Comparison of ENCODE assay signal across 7 mouse cellular contexts in genomic region chr12:76307964-76308363, GRCm38 (mm10). TPM values are rescaled to one million over a fixed set of nuclear protein-coding genes. Genes with fewer than 3 reads are reported as not detected.
DNase-seq lines count a peak whose midpoint lies in the region; ATAC-seq and TF ChIP-seq lines count a peak whose summit lies in the region.

No protein-coding gene starts in this region.

- no peak overlapping the region for H3K27ac ChIP-seq in midbrain, embryonic 11.5 days (ENCODE audit: low read depth, low read length)
- no peak overlapping the region for H3K27ac ChIP-seq in midbrain, embryonic 10.5 days (replicated peaks)
- 0 out of 2 replicates have a peak overlapping the region, but pooled peaks have one; percentile 9 for H3K27ac ChIP-seq in cortical plate, adult 2 months (ENCODE audit: insufficient read depth, low read length)
- peak overlapping the region; percentile 46 to 58 for H3K27ac ChIP-seq in heart, embryonic 14.5 days (replicated peaks in 1 of 2; ENCODE audit: control insufficient read depth in 1 of 2, insufficient read depth in 1 of 2, low read depth in 2 of 2, low read length in 2 of 2)
- H3K27ac ChIP-seq in lung, postnatal 0 days (ENCODE audit: low read length) = peak overlapping the region; percentile 77; the same call in 1 of the 2 replicates

- no peak overlapping the region for H3K4me2 ChIP-seq in midbrain, embryonic 11.5 days
- H3K4me2 ChIP-seq in heart, embryonic 14.5 days (ENCODE audit: low read length) = no peak overlapping the region
- H3K4me2 ChIP-seq in lung, postnatal 0 days (replicated peaks; ENCODE audit: low read depth, low read length) = no peak overlapping the region

- H3K4me1 ChIP-seq in midbrain, embryonic 11.5 days (ENCODE audit: control insufficient read depth, insufficient read depth, low read length) = no peaks in the 10 kb centered on the region
- no peaks in the 10 kb centered on the region for H3K4me1 ChIP-seq in midbrain, embryonic 10.5 days
- H3K4me1 ChIP-seq in cortical plate, adult 2 months (ENCODE audit: control insufficient read depth, insufficient read depth, low read length) = peaks cover 6% of the 10 kb centered on the region
- peaks cover 28 to 29% of the 10 kb centered on the region in 2 experiments for H3K4me1 ChIP-seq in heart, embryonic 14.5 days (ENCODE audit: control insufficient read depth in 2 of 2, insufficient read depth in 2 of 2, low read length in 2 of 2)
- H3K4me1 ChIP-seq in lung, postnatal 0 days (ENCODE audit: insufficient read depth, low read depth, low read length) = peaks cover 16% of the 10 kb centered on the region; the same call in 1 of the 2 replicates

- peaks cover 2% of the 10 kb centered on the region; the same call in 1 of the 2 replicates for H3K36me3 ChIP-seq in midbrain, embryonic 11.5 days (ENCODE audit: control insufficient read depth, insufficient read depth, low read length)
- H3K36me3 ChIP-seq in midbrain, embryonic 10.5 days = peaks cover 74% of the 10 kb centered on the region
- peaks cover 26% of the 10 kb centered on the region for H3K36me3 ChIP-seq in heart, embryonic 14.5 days (ENCODE audit: control insufficient read depth, insufficient read depth, low read length)
- H3K36me3 ChIP-seq in lung, postnatal 0 days (ENCODE audit: insufficient read depth, low read length) = no peaks in the 10 kb centered on the region

- H3K9me3 ChIP-seq in midbrain, embryonic 11.5 days (ENCODE audit: control insufficient read depth, low read length) = no peaks in the 10 kb centered on the region
- no peaks in the 10 kb centered on the region for H3K9me3 ChIP-seq in midbrain, embryonic 10.5 days (replicated peaks)
- H3K9me3 ChIP-seq in heart, embryonic 14.5 days (ENCODE audit: control insufficient read depth, low read length) = no peaks in the 10 kb centered on the region
- no peaks in the 10 kb centered on the region for H3K9me3 ChIP-seq in lung, postnatal 0 days (ENCODE audit: low read length)

- 75% methylated on average over 9 of the region's 9 CpGs for WGBS in midbrain, embryonic 11.5 days
- WGBS in midbrain, embryonic 10.5 days = 76% methylated on average over 9 of the region's 9 CpGs
- 22% methylated on average over 9 of the region's 9 CpGs for WGBS in heart, embryonic 14.5 days
- 25% methylated on average over 9 of the region's 9 CpGs for WGBS in lung, postnatal 0 days

- peak; percentile 30; the same call in 1 of the 2 replicates for ATAC-seq in midbrain, embryonic 11.5 days (ENCODE audit: low FRiP score)
- 0 out of 2 replicates have a peak, but pooled peaks have one; percentile 27 for ATAC-seq in heart, embryonic 14.5 days (ENCODE audit: insufficient number of reproducible peaks, insufficient read depth, low FRiP score, low read depth)
- ATAC-seq in lung, postnatal 0 days = peak; percentile 56
- no peak for ATAC-seq in granulocyte monocyte progenitor cell, adult 5-6 weeks (replicated peaks; ENCODE audit: poor library complexity, severe bottlenecking)

- no peak for DNase-seq in midbrain, embryonic 11.5 days (ENCODE audit: low spot score, missing footprints)
- no peak for DNase-seq in midbrain, embryonic 10.5 days (ENCODE audit: low spot score)
- peak; percentile 77 for DNase-seq in lung, postnatal 0 days (ENCODE audit: low spot score)
- DNase-seq in retina, postnatal 1 day = no peak

- H3K4me3 ChIP-seq in midbrain, embryonic 11.5 days (ENCODE audit: low read depth, low read length) = no peak overlapping the region
- H3K4me3 ChIP-seq in midbrain, embryonic 10.5 days = no peak overlapping the region
- no peak overlapping the region for H3K4me3 ChIP-seq in cortical plate, adult 2 months (ENCODE audit: insufficient read depth, low read length)
- no peak overlapping the region for H3K4me3 ChIP-seq in heart, embryonic 14.5 days (ENCODE audit: control insufficient read depth in 1 of 2, insufficient read depth in 1 of 2, low read depth in 1 of 2, low read length in 2 of 2)
- no peak overlapping the region for H3K4me3 ChIP-seq in lung, postnatal 0 days (ENCODE audit: low read depth, low read length)

- no peak for TF ChIP-seq EP300 in lung, postnatal 0 days (IDR thresholded peaks at IDR 0.05)

- no peak for TF ChIP-seq CTCF in cortical plate, adult 2 months (IDR thresholded peaks at IDR 0.05; ENCODE audit: extremely low read depth, insufficient read depth, low read length)
- TF ChIP-seq CTCF in lung, postnatal 0 days (IDR thresholded peaks at IDR 0.05) = no peak

- H3K9ac ChIP-seq in midbrain, embryonic 11.5 days (ENCODE audit: low read length) = no peak overlapping the region
- no peak overlapping the region for H3K9ac ChIP-seq in heart, embryonic 14.5 days (ENCODE audit: low read length)
- H3K9ac ChIP-seq in lung, postnatal 0 days (replicated peaks; ENCODE audit: low read depth) = peak overlapping the region; percentile 13; the same call in 1 of the 2 replicates

- no peaks in the 10 kb centered on the region for H3K27me3 ChIP-seq in midbrain, embryonic 11.5 days (ENCODE audit: control insufficient read depth, insufficient read depth, low read length)
- no peaks in the 10 kb centered on the region for H3K27me3 ChIP-seq in midbrain, embryonic 10.5 days (ENCODE audit: low read depth, poor library complexity, severe bottlenecking)
- no peaks in the 10 kb centered on the region for H3K27me3 ChIP-seq in heart, embryonic 14.5 days (ENCODE audit: control insufficient read depth, insufficient read depth, low read length)
- H3K27me3 ChIP-seq in lung, postnatal 0 days (replicated peaks; ENCODE audit: insufficient read depth, low read length) = no peaks in the 10 kb centered on the region

- TF ChIP-seq POLR2A in cortical plate, adult 2 months (IDR thresholded peaks at IDR 0.05; ENCODE audit: extremely low read depth, insufficient read depth, low read length) = no peak

RNA-seq across cellular contexts. Expression of gene Akap5, which starts 16.7 kb away (rescaled TPM):
- 4.1 TPM in 2 replicates for polyA plus RNA-seq in midbrain, embryonic 11.5 days (2014; fragmentation: Nextera tagmentation; extraction: Ambion mirVana)
- 2.5 and 4.7 TPM in 2 replicates for polyA plus RNA-seq in midbrain, embryonic 10.5 days (2016; fragmentation: Nextera tagmentation; extraction: Ambion mirVana)
- 51.2 and 51.4 TPM in 2 replicates for polyA plus RNA-seq in cortical plate, adult 2 months (2012; rRNA removed)
- 4.2 and 5.3 TPM in 2 replicates for polyA plus RNA-seq in heart, embryonic 14.5 days (2014; fragmentation: Nextera tagmentation; extraction: Ambion mirVana)
- polyA plus RNA-seq in lung, postnatal 0 days (2015; fragmentation: Nextera tagmentation; extraction: Ambion mirVana) = 84.2 and 108 TPM in 2 replicates
- total RNA-seq in granulocyte monocyte progenitor cell, adult 5-6 weeks (2014; fragmentation: Nextera tagmentation) = 0.17 TPM in 1 of 2 replicates, not detected in the other
- total RNA-seq in granulocyte monocyte progenitor cell, adult 5-6 weeks (2017) = 0.21 and 0.30 TPM in 2 replicates

RNA-seq across cellular contexts. Expression of gene Mthfd1, which starts 52.9 kb away (rescaled TPM):
- 62.9 and 63.9 TPM in 2 replicates for polyA plus RNA-seq in midbrain, embryonic 11.5 days (2014; fragmentation: Nextera tagmentation; extraction: Ambion mirVana)
- polyA plus RNA-seq in midbrain, embryonic 10.5 days (2016; fragmentation: Nextera tagmentation; extraction: Ambion mirVana) = 82.4 and 91.8 TPM in 2 replicates
- polyA plus RNA-seq in cortical plate, adult 2 months (2012; rRNA removed) = 33.2 and 35.7 TPM in 2 replicates
- 37.2 and 37.3 TPM in 2 replicates for polyA plus RNA-seq in heart, embryonic 14.5 days (2014; fragmentation: Nextera tagmentation; extraction: Ambion mirVana)
- polyA plus RNA-seq in lung, postnatal 0 days (2015; fragmentation: Nextera tagmentation; extraction: Ambion mirVana) = 105 and 111 TPM in 2 replicates
- 47.7 and 79.3 TPM in 2 replicates for total RNA-seq in granulocyte monocyte progenitor cell, adult 5-6 weeks (2014; fragmentation: Nextera tagmentation)
- total RNA-seq in granulocyte monocyte progenitor cell, adult 5-6 weeks (2017) = 106 and 111 TPM in 2 replicates

Comparison
In these comparisons a context has a peak if more than half of its experiments do, and no peak if none do; other contexts are left out.
1. H3K27ac ChIP-seq: peak in cortical plate, adult 2 months (single experiment), heart, embryonic 14.5 days (2 of 2) and lung, postnatal 0 days (single experiment); none in midbrain, embryonic 11.5 days (single experiment) and midbrain, embryonic 10.5 days (single experiment).